Mouse (Mus musculus): ENCODE measurements around the gene Disc1. TPM values are rescaled to one million over a fixed set of nuclear protein-coding genes. Genes with fewer than 3 reads are reported as not detected.

Gene Disc1
- polyA plus RNA-seq, 1 experiment from 2014 or later = 1.8 TPM

GRCm38 (mm10) chr8:125287311-125287710 lies 233.3 kb downstream of the Disc1 start:
- no peak for ATAC-seq (ENCODE audit: low FRiP score, low read depth)
- no peaks in the 10 kb centered on the region; the same call in none of the 2 replicates for H3K4me1 ChIP-seq
- H3K9ac ChIP-seq = no peak overlapping the region
- no peaks in the 10 kb centered on the region for H3K27me3 ChIP-seq (replicated peaks)
- H3K36me3 ChIP-seq = no peaks in the 10 kb centered on the region
- H3K4me3 ChIP-seq = no peak overlapping the region
- H3K4me2 ChIP-seq (replicated peaks) = no peak overlapping the region
- H3K9me3 ChIP-seq = peaks cover 4% of the 10 kb centered on the region; the same call in 1 of the 2 replicates
- 78% methylated on average over 4 of the region's 4 CpGs for WGBS
- no peak overlapping the region for H3K27ac ChIP-seq

- H3K4me1 ChIP-seq = no peaks in the 10 kb centered on the region; the same call in 1 of the 2 replicates
- H3K36me3 ChIP-seq = no peaks in the 10 kb centered on the region
- H3K9ac ChIP-seq = no peak overlapping the region
- no peak for ATAC-seq (ENCODE audit: low FRiP score, low read depth)
- WGBS = 64% methylated on average over 7 of the region's 7 CpGs
- no peak overlapping the region for H3K4me3 ChIP-seq
- peaks cover 4% of the 10 kb centered on the region; the same call in 1 of the 2 replicates for H3K9me3 ChIP-seq
- no peaks in the 10 kb centered on the region for H3K27me3 ChIP-seq (replicated peaks)
- H3K27ac ChIP-seq = no peak overlapping the region
- H3K4me2 ChIP-seq (replicated peaks) = no peak overlapping the region
Measured at GRCm38 (mm10) chr8:125287841-125288341, 233.9 kb downstream of the Disc1 start.

- 64% methylated on average over 10 of the region's 10 CpGs for WGBS
- no peak overlapping the region for H3K9ac ChIP-seq
- no peaks in the 10 kb centered on the region for H3K36me3 ChIP-seq
- H3K4me3 ChIP-seq = no peak overlapping the region
- ATAC-seq (ENCODE audit: low FRiP score, low read depth) = no peak
- H3K4me2 ChIP-seq (replicated peaks) = no peak overlapping the region
- no peak overlapping the region for H3K27ac ChIP-seq
- peaks cover 6% of the 10 kb centered on the region; the same call in 1 of the 2 replicates for H3K4me1 ChIP-seq
- no peaks in the 10 kb centered on the region for H3K27me3 ChIP-seq (replicated peaks)
- peaks cover 4% of the 10 kb centered on the region; the same call in 1 of the 2 replicates for H3K9me3 ChIP-seq
Measured at GRCm38 (mm10) chr8:125291506-125291905, 237.5 kb downstream of the Disc1 start.

- H3K9ac ChIP-seq = no peak overlapping the region
- no peak overlapping the region for H3K27ac ChIP-seq
- no peaks in the 10 kb centered on the region for H3K36me3 ChIP-seq
Measured at GRCm38 (mm10) chr8:125291932-125292717, 238.1 kb downstream of the Disc1 start.

GRCm38 (mm10) chr8:125292933-125293591 lies 239.1 kb downstream of the Disc1 start:
- ATAC-seq (ENCODE audit: low FRiP score, low read depth) = no peak
- H3K27ac ChIP-seq = no peak overlapping the region

More at GRCm38 (mm10) chr8:125291932-125292717, 238.1 kb downstream of the Disc1 start:
- peaks cover 6% of the 10 kb centered on the region; the same call in 1 of the 2 replicates for H3K4me1 ChIP-seq
- no peak for ATAC-seq (ENCODE audit: low FRiP score, low read depth)
- peaks cover 4% of the 10 kb centered on the region; the same call in 1 of the 2 replicates for H3K9me3 ChIP-seq
- 85% methylated on average over 22 of the region's 22 CpGs for WGBS
- no peaks in the 10 kb centered on the region for H3K27me3 ChIP-seq (replicated peaks)
- H3K4me3 ChIP-seq = no peak overlapping the region
- no peak overlapping the region for H3K4me2 ChIP-seq (replicated peaks)

GRCm38 (mm10) chr8:125299248-125299647 lies 245.3 kb downstream of the Disc1 start:
- 72% methylated on average over 4 of the region's 4 CpGs for WGBS
- Histone ChIP-seq H3K4me2 (replicated peaks) (no peak overlapping the region), H3K9me3 (no peaks in the 10 kb centered on the region), H3K36me3 (no peaks in the 10 kb centered on the region), H3K4me1 (no peaks in the 10 kb centered on the region), H3K4me3 (no peak overlapping the region), H3K27ac (no peak overlapping the region), H3K27me3 (replicated peaks) (0 out of 2 replicates have a peak, but pooled peaks cover 1% of the 10 kb centered on the region), H3K9ac (no peak overlapping the region)
- ATAC-seq (ENCODE audit: low FRiP score, low read depth) = no peak

More at GRCm38 (mm10) chr8:125292933-125293591, 239.1 kb downstream of the Disc1 start:
- no peaks in the 10 kb centered on the region for H3K36me3 ChIP-seq
- peaks cover 4% of the 10 kb centered on the region; the same call in 1 of the 2 replicates for H3K9me3 ChIP-seq
- WGBS = 59% methylated on average over 8 of the region's 8 CpGs
- H3K4me1 ChIP-seq = peaks cover 6% of the 10 kb centered on the region; the same call in 1 of the 2 replicates
- H3K4me3 ChIP-seq = no peak overlapping the region
- no peak overlapping the region for H3K4me2 ChIP-seq (replicated peaks)
- no peak overlapping the region for H3K9ac ChIP-seq
- H3K27me3 ChIP-seq (replicated peaks) = no peaks in the 10 kb centered on the region

GRCm38 (mm10) chr8:125301931-125302361 lies 248.0 kb downstream of the Disc1 start:
- Histone ChIP-seq H3K36me3 (no peaks in the 10 kb centered on the region), H3K27ac (no peak overlapping the region), H3K27me3 (replicated peaks) (0 out of 2 replicates have a peak, but pooled peaks cover 7% of the 10 kb centered on the region), H3K9me3 (peaks cover 11% of the 10 kb centered on the region; the same call in 1 of the 2 replicates), H3K9ac (no peak overlapping the region), H3K4me2 (replicated peaks) (no peak overlapping the region), H3K4me3 (no peak overlapping the region), H3K4me1 (0 out of 2 replicates have a peak, but pooled peaks cover under 1% of the 10 kb centered on the region)
- WGBS = 45% methylated on average over 8 of the region's 8 CpGs
- no peak for ATAC-seq (ENCODE audit: low FRiP score, low read depth)

GRCm38 (mm10) chr8:125306665-125307064 lies 252.7 kb downstream of the Disc1 start:
- no peak for ATAC-seq (ENCODE audit: low FRiP score, low read depth)
- Histone ChIP-seq H3K36me3 (no peaks in the 10 kb centered on the region), H3K4me1 (peaks cover 12% of the 10 kb centered on the region; the same call in 1 of the 2 replicates), H3K27ac (no peak overlapping the region), H3K9ac (no peak overlapping the region), H3K27me3 (replicated peaks) (peaks cover 23% of the 10 kb centered on the region; the same call in 1 of the 2 replicates), H3K4me2 (replicated peaks) (no peak overlapping the region), H3K4me3 (no peak overlapping the region), H3K9me3 (peaks cover 11% of the 10 kb centered on the region; the same call in 1 of the 2 replicates)
- 47% methylated on average over 10 of the region's 10 CpGs for WGBS

- H3K36me3 ChIP-seq = no peaks in the 10 kb centered on the region
- H3K9me3 ChIP-seq = peaks cover 4% of the 10 kb centered on the region; the same call in 1 of the 2 replicates
- WGBS = 74% methylated on average over 14 of the region's 14 CpGs
- H3K4me2 ChIP-seq (replicated peaks) = no peak overlapping the region
- no peak overlapping the region for H3K9ac ChIP-seq
- peaks cover 16% of the 10 kb centered on the region; the same call in 1 of the 2 replicates for H3K27me3 ChIP-seq (replicated peaks)
- H3K4me1 ChIP-seq = peaks cover 12% of the 10 kb centered on the region; the same call in 1 of the 2 replicates
- H3K4me3 ChIP-seq = no peak overlapping the region
- no peak overlapping the region for H3K27ac ChIP-seq
- no peak for ATAC-seq (ENCODE audit: low FRiP score, low read depth)
Measured at GRCm38 (mm10) chr8:125309985-125310384, 256.0 kb downstream of the Disc1 start.

All from neural tube, embryonic 12.5 days (tissue).